Mouse (Mus musculus) midbrain, embryonic 15.5 days (tissue): ENCODE data around the gene Spcs2. TPM values are rescaled to one million over a fixed set of nuclear protein-coding genes. Genes with fewer than 3 reads are reported as not detected.
A peak's percentile ranks its signal among the peaks of the same experiment; 100 is the strongest.
"Not testable (repeated sequence)": the region's sequence is repeated elsewhere in the genome, so short reads cannot be mapped to it uniquely, and the experiment has no call there.

ENCODE experiments used
- ATAC-seq: fragments of 200-750 bp; cut with Nextera tagmentation; replicated peaks from 2 replicates; pipeline ENCODE4 v1.8.0; 2017; ENCODE audit warnings: moderate TSS enrichment
- H3K27ac ChIP-seq: fragments of 300-500 bp; sonication (generic); 2 replicates; pipeline ENCODE4 v1.5.1; 2015; ENCODE audit warnings: mild to moderate bottlenecking, inconsistent platforms
- H3K27me3 ChIP-seq: fragments of 300-500 bp; sonication (generic); replicated peaks from 2 replicates; pipeline ENCODE4 v1.6.1; 2015; ENCODE audit warnings: inconsistent platforms
- H3K36me3 ChIP-seq: fragments of 300-500 bp; sonication (generic); replicated peaks from 2 replicates; pipeline ENCODE4 v1.6.1; 2015; ENCODE audit warnings: inconsistent platforms
- H3K4me1 ChIP-seq: fragments of 300-500 bp; sonication (generic); 2 replicates; pipeline ENCODE4 v1.6.1; 2015; ENCODE audit warnings: inconsistent platforms
- H3K4me2 ChIP-seq: fragments of 300-500 bp; sonication (generic); 2 replicates; pipeline ENCODE4 v1.6.1; 2015; ENCODE audit warnings: inconsistent platforms, mild to moderate bottlenecking, moderate library complexity
- H3K4me3 ChIP-seq: fragments of 300-500 bp; sonication (generic); 2 replicates; pipeline ENCODE4 v1.5.1; 2015; ENCODE audit warnings: mild to moderate bottlenecking, inconsistent platforms
- H3K9ac ChIP-seq: fragments of 300-500 bp; sonication (generic); 2 replicates; pipeline ENCODE4 v1.6.1; 2015; ENCODE audit warnings: mild to moderate bottlenecking, inconsistent platforms
- H3K9me3 ChIP-seq: fragments of 300-500 bp; sonication (generic); 2 replicates; pipeline ENCODE4 v1.6.1; 2016; ENCODE audit warnings: inconsistent platforms
- WGBS: fragments of 180-500 bp; shearing (Covaris S2); methylation state at CpG from one replicate; pipeline ENCODE4 v1.1.7; 2015; ENCODE audit warnings: mixed read lengths; 5-methylcytosine and 5-hydroxymethylcytosine counted together
- polyA plus RNA-seq: library from polyadenylated mRNA; unstranded; fragments of >200 nt; fragmentation: Nextera tagmentation; extraction: Ambion mirVana; gene quantifications from 2 replicates; pipeline ENCODE4 v1.2.1, GENCODE M21; 2015

Spcs2 gene
- polyA plus RNA-seq, 1 experiment from 2014 or later = 262 TPM

- ATAC-seq = no peak
- WGBS = 93% methylated on average over 11 of the region's 11 CpGs
Measured at GRCm38 (mm10) chr7:99813394-99813793, 49.9 kb downstream of the Spcs2 start.

GRCm38 (mm10) chr7:99811661-99812060 is 51.6 kb downstream of the Spcs2 start:
- H3K4me1 ChIP-seq = no peaks in the 10 kb centered on the region
- H3K36me3 ChIP-seq = no peaks in the 10 kb centered on the region
- no peak for ATAC-seq
- H3K9me3 ChIP-seq = no peaks in the 10 kb centered on the region
- H3K4me2 ChIP-seq = no peak overlapping the region
- no peak overlapping the region for H3K27ac ChIP-seq
- no peak overlapping the region for H3K9ac ChIP-seq
- 93% methylated on average over 4 of the region's 4 CpGs for WGBS
- no peaks in the 10 kb centered on the region for H3K27me3 ChIP-seq
- H3K4me3 ChIP-seq = no peak overlapping the region

More at GRCm38 (mm10) chr7:99813394-99813793, 49.9 kb downstream of the Spcs2 start:
- Histone ChIP-seq H3K4me2 (no peak overlapping the region), H3K4me1 (no peaks in the 10 kb centered on the region), H3K27ac (no peak overlapping the region), H3K4me3 (no peak overlapping the region), H3K27me3 (no peaks in the 10 kb centered on the region), H3K9ac (no peak overlapping the region), H3K9me3 (no peaks in the 10 kb centered on the region), H3K36me3 (no peaks in the 10 kb centered on the region)

GRCm38 (mm10) chr7:99810814-99811213 is 52.4 kb downstream of the Spcs2 start:
- no peak overlapping the region for H3K4me3 ChIP-seq
- H3K4me2 ChIP-seq = no peak overlapping the region
- no peak for ATAC-seq
- H3K4me1 ChIP-seq = no peaks in the 10 kb centered on the region
- no peaks in the 10 kb centered on the region for H3K36me3 ChIP-seq
- no peaks in the 10 kb centered on the region for H3K27me3 ChIP-seq
- WGBS = 100% methylated on average over 2 of the region's 2 CpGs
- H3K27ac ChIP-seq = no peak overlapping the region
- H3K9me3 ChIP-seq = no peaks in the 10 kb centered on the region
- no peak overlapping the region for H3K9ac ChIP-seq

GRCm38 (mm10) chr7:99807043-99807442 is 56.2 kb downstream of the Spcs2 start:
- not testable (repeated sequence) for H3K27me3 ChIP-seq, H3K9me3 ChIP-seq, H3K4me2 ChIP-seq, H3K27ac ChIP-seq, H3K36me3 ChIP-seq, H3K4me3 ChIP-seq, H3K9ac ChIP-seq, ATAC-seq, H3K4me1 ChIP-seq
- WGBS = 88% methylated on average over 7 of the region's 7 CpGs

- Histone ChIP-seq H3K27ac (no peak overlapping the region), H3K4me1 (no peaks in the 10 kb centered on the region), H3K36me3 (no peaks in the 10 kb centered on the region), H3K9ac (no peak overlapping the region), H3K4me3 (no peak overlapping the region), H3K4me2 (no peak overlapping the region), H3K27me3 (no peaks in the 10 kb centered on the region), H3K9me3 (no peaks in the 10 kb centered on the region)
- ATAC-seq = no peak
- WGBS = 82% methylated on average over 1 of the region's 1 CpGs
Measured at GRCm38 (mm10) chr7:99805340-99805739, 57.9 kb downstream of the Spcs2 start.

- not testable (repeated sequence) for H3K36me3 ChIP-seq, H3K4me3 ChIP-seq, H3K27me3 ChIP-seq, H3K4me1 ChIP-seq, H3K9me3 ChIP-seq, H3K9ac ChIP-seq, H3K4me2 ChIP-seq, ATAC-seq, H3K27ac ChIP-seq
- 93% methylated on average over 3 of the region's 3 CpGs for WGBS
Measured at GRCm38 (mm10) chr7:99804033-99804432, 59.2 kb downstream of the Spcs2 start.

- no peaks in the 10 kb centered on the region for H3K27me3 ChIP-seq
- no peak for ATAC-seq
- no peaks in the 10 kb centered on the region for H3K9me3 ChIP-seq
- no peaks in the 10 kb centered on the region for H3K4me1 ChIP-seq
- WGBS = 76% methylated on average over 8 of the region's 8 CpGs
- H3K4me2 ChIP-seq = no peak overlapping the region
- no peak overlapping the region for H3K4me3 ChIP-seq
- no peaks in the 10 kb centered on the region for H3K36me3 ChIP-seq
- H3K27ac ChIP-seq = no peak overlapping the region
- no peak overlapping the region for H3K9ac ChIP-seq
Measured at GRCm38 (mm10) chr7:99803535-99803934, 59.7 kb downstream of the Spcs2 start.

- Histone ChIP-seq H3K4me2 (no peak overlapping the region), H3K27ac (no peak overlapping the region), H3K9ac (no peak overlapping the region), H3K36me3 (no peaks in the 10 kb centered on the region), H3K9me3 (no peaks in the 10 kb centered on the region), H3K4me1 (peaks cover 28% of the 10 kb centered on the region), H3K4me3 (no peak overlapping the region), H3K27me3 (0 out of 2 replicates have a peak, but pooled peaks cover 2% of the 10 kb centered on the region)
- ATAC-seq = no peak
- WGBS = 78% methylated on average over 7 of the region's 7 CpGs
Measured at GRCm38 (mm10) chr7:99799118-99799517, 64.1 kb downstream of the Spcs2 start.

- H3K4me3 ChIP-seq = no peak overlapping the region
- ATAC-seq = peak; percentile 68; the same call in 1 of the 2 replicates
- 31% methylated on average over 6 of the region's 6 CpGs for WGBS
- no peaks in the 10 kb centered on the region for H3K9me3 ChIP-seq
- peaks cover 28% of the 10 kb centered on the region for H3K4me1 ChIP-seq
- no peak overlapping the region for H3K27ac ChIP-seq
- no peak overlapping the region for H3K4me2 ChIP-seq
- H3K27me3 ChIP-seq = 0 out of 2 replicates have a peak, but pooled peaks cover 2% of the 10 kb centered on the region
- no peaks in the 10 kb centered on the region for H3K36me3 ChIP-seq
- no peak overlapping the region for H3K9ac ChIP-seq
Measured at GRCm38 (mm10) chr7:99797911-99798647, 65.2 kb downstream of the Spcs2 start.

GRCm38 (mm10) chr7:99797261-99797660 is 66.0 kb downstream of the Spcs2 start:
- Histone ChIP-seq H3K4me2 (no peak overlapping the region), H3K9ac (no peak overlapping the region)
- 65% methylated on average over 3 of the region's 3 CpGs for WGBS

GRCm38 (mm10) chr7:99796471-99796870 is 66.8 kb downstream of the Spcs2 start:
- Histone ChIP-seq H3K4me3 (no peak overlapping the region), H3K36me3 (no peaks in the 10 kb centered on the region), H3K27ac (no peak overlapping the region), H3K4me1 (peaks cover 28% of the 10 kb centered on the region), H3K4me2 (no peak overlapping the region), H3K27me3 (0 out of 2 replicates have a peak, but pooled peaks cover 2% of the 10 kb centered on the region), H3K9ac (no peak overlapping the region), H3K9me3 (no peaks in the 10 kb centered on the region)
- WGBS = 50% methylated on average over 3 of the region's 3 CpGs
- ATAC-seq = no peak

More at GRCm38 (mm10) chr7:99797261-99797660, 66.0 kb downstream of the Spcs2 start:
- no peaks in the 10 kb centered on the region for H3K9me3 ChIP-seq
- no peaks in the 10 kb centered on the region for H3K36me3 ChIP-seq
- H3K27ac ChIP-seq = no peak overlapping the region
- ATAC-seq = no peak
- H3K27me3 ChIP-seq = 0 out of 2 replicates have a peak, but pooled peaks cover 2% of the 10 kb centered on the region
- H3K4me3 ChIP-seq = no peak overlapping the region
- H3K4me1 ChIP-seq = peaks cover 28% of the 10 kb centered on the region

- 0 out of 2 replicates have a peak overlapping the region, but pooled peaks have one; percentile 29 for H3K27ac ChIP-seq
- H3K9ac ChIP-seq = peak overlapping the region; percentile 2; the same call in 1 of the 2 replicates
- peak; percentile 57 for ATAC-seq
- H3K4me2 ChIP-seq = peak overlapping the region; percentile 38
- H3K27me3 ChIP-seq = 0 out of 2 replicates have a peak, but pooled peaks cover 2% of the 10 kb centered on the region
- no peaks in the 10 kb centered on the region for H3K36me3 ChIP-seq
- WGBS = 8% methylated on average over 17 of the region's 17 CpGs
- H3K4me3 ChIP-seq = 0 out of 2 replicates have a peak overlapping the region, but pooled peaks have one; percentile 6
- H3K4me1 ChIP-seq = peaks cover 28% of the 10 kb centered on the region
- H3K9me3 ChIP-seq = no peaks in the 10 kb centered on the region
Measured at GRCm38 (mm10) chr7:99795192-99795981, 67.9 kb downstream of the Spcs2 start.
